Mouse (Mus musculus) CH12.LX (cell line): ENCODE results near the gene Hist2h4. TPM values are rescaled to one million over a fixed set of nuclear protein-coding genes. Genes with fewer than 3 reads are reported as not detected.

ENCODE experiments used
- DNase-seq: peaks from one replicate; pipeline ENCODE4 v3.0.0-alpha.2; 2013; ENCODE audit errors: extremely low read depth
- H3K27ac ChIP-seq: 2 replicates; pipeline ENCODE4 v1.5.1; 2012; ENCODE audit warnings: low read depth, mild to moderate bottlenecking, control low read depth, moderate library complexity; ENCODE audit not compliant: insufficient read depth
- H3K27me3 ChIP-seq: replicated peaks from 2 replicates; pipeline ENCODE3; 2012; ENCODE audit warnings: inconsistent platforms
- H3K36me3 ChIP-seq, 2 experiments: replicated peaks in 1 of 2; 2 replicates each; pipeline versions ENCODE3 to v1.6.1; 2012; ENCODE audit warnings: inconsistent platforms in 1 of 2, low read length in 1 of 2, mild to moderate bottlenecking in 1 of 2, mixed read lengths in 1 of 2, moderate library complexity in 1 of 2; ENCODE audit not compliant: control insufficient read depth in 1 of 2, insufficient read depth in 1 of 2
- H3K4me1 ChIP-seq, 2 experiments: 2 replicates each; pipeline ENCODE4 v1.6.1; 2012; ENCODE audit warnings: inconsistent platforms in 1 of 2, moderate library complexity in 1 of 2; ENCODE audit not compliant: insufficient read depth in 2 of 2, control insufficient read depth in 1 of 2
- H3K4me2 ChIP-seq: 2 replicates; pipeline ENCODE4 v1.6.1; 2012; ENCODE audit warnings: low read depth, mild to moderate bottlenecking, control low read depth; ENCODE audit not compliant: poor library complexity, insufficient read depth, severe bottlenecking
- H3K4me3 ChIP-seq, 3 experiments: fragments of 150-350 bp in 1 of 3; sonication (generic) in 1 of 3; replicated peaks in 1 of 3; 2 replicates each; pipeline versions ENCODE3 to v1.5.1; 2011 to 2012; ENCODE audit warnings: low read depth in 2 of 3, low read length in 2 of 3, mild to moderate bottlenecking in 2 of 3, moderate library complexity in 2 of 3, control low read depth in 1 of 3, improper control_type of control experiment in 1 of 3, inconsistent platforms in 1 of 3, mixed read lengths in 1 of 3; ENCODE audit not compliant: poor library complexity in 1 of 3
- H3K79me2 ChIP-seq: replicated peaks from 2 replicates; pipeline ENCODE4 v1.6.1; 2012; ENCODE audit warnings: mild to moderate bottlenecking, moderate library complexity; ENCODE audit not compliant: control insufficient read depth, poor library complexity, insufficient read depth, severe bottlenecking; ENCODE audit errors: extremely low read depth
- H3K9ac ChIP-seq: 2 replicates; pipeline ENCODE4 v1.6.1; 2012; ENCODE audit warnings: low read depth, mild to moderate bottlenecking, control low read depth, moderate library complexity; ENCODE audit not compliant: insufficient read depth
- H3K9me3 ChIP-seq: replicated peaks from 2 replicates; pipeline ENCODE3; 2012; ENCODE audit warnings: low read length, inconsistent platforms, mixed read lengths
- BHLHE40 ChIP-seq: IDR thresholded peaks from 2 replicates; pipeline ENCODE4 v1.6.1; 2011; ENCODE audit warnings: mild to moderate bottlenecking, low read depth, low read length, improper control_type of control experiment
- CHD1 ChIP-seq: IDR thresholded peaks from 2 replicates; pipeline ENCODE4 v1.6.1; 2012; ENCODE audit warnings: low read depth, low read length, improper control_type of control experiment, inconsistent platforms
- CHD2 ChIP-seq: IDR thresholded peaks from 2 replicates; pipeline ENCODE4 v1.6.1; 2011; ENCODE audit warnings: low read length, improper control_type of control experiment
- CTCF ChIP-seq, 2 experiments: IDR thresholded peaks in 1 of 2; conservative IDR thresholded peaks in 1 of 2; 2 replicates each; pipeline ENCODE4 v1.5.1; 2011 to 2012; ENCODE audit warnings: low read depth in 2 of 2, low read length in 2 of 2, improper control_type of control experiment in 1 of 2, inconsistent platforms in 1 of 2, mild to moderate bottlenecking in 1 of 2, moderate library complexity in 1 of 2
- E2F4 ChIP-seq: IDR thresholded peaks from 2 replicates; pipeline ENCODE4 v1.6.1; 2011; ENCODE audit warnings: low read depth, low read length, improper control_type of control experiment; ENCODE audit not compliant: insufficient replicate concordance
- ELF1 ChIP-seq: IDR thresholded peaks from 2 replicates; pipeline ENCODE4 v1.6.1; 2014; ENCODE audit warnings: low read depth, mild to moderate bottlenecking, inconsistent platforms, low read length, improper control_type of control experiment
- EP300 ChIP-seq: IDR thresholded peaks from 2 replicates; pipeline ENCODE4 v1.6.1; 2011; ENCODE audit warnings: low read length, improper control_type of control experiment
- ETS1 ChIP-seq: conservative IDR thresholded peaks from 2 replicates; pipeline ENCODE4 v1.6.1; 2012; ENCODE audit warnings: low read depth, mild to moderate bottlenecking, inconsistent platforms, low read length, improper control_type of control experiment, moderate library complexity
- GABPA ChIP-seq: IDR thresholded peaks from 2 replicates; pipeline ENCODE4 v1.6.1; 2012; ENCODE audit warnings: low read depth, low read length, improper control_type of control experiment, inconsistent platforms; ENCODE audit not compliant: insufficient replicate concordance
- HCFC1 ChIP-seq: IDR thresholded peaks from 2 replicates; pipeline ENCODE4 v1.6.1; 2012; ENCODE audit warnings: low read depth, mild to moderate bottlenecking, inconsistent platforms, low read length, improper control_type of control experiment
- IRF4 ChIP-seq: IDR thresholded peaks from 2 replicates; pipeline ENCODE4 v1.6.1; 2014; ENCODE audit warnings: low read depth, mild to moderate bottlenecking, inconsistent platforms, low read length, improper control_type of control experiment
- JUN ChIP-seq: IDR thresholded peaks from 2 replicates; pipeline ENCODE4 v1.6.1; 2011; ENCODE audit warnings: low read depth, mild to moderate bottlenecking, low read length, improper control_type of control experiment, moderate library complexity; ENCODE audit not compliant: insufficient read depth
- JUND ChIP-seq: conservative IDR thresholded peaks from 2 replicates; pipeline ENCODE4 v1.6.1; 2011; ENCODE audit warnings: low read depth, low read length, improper control_type of control experiment
- KAT2A ChIP-seq: IDR thresholded peaks from 2 replicates; pipeline ENCODE4 v1.6.1; 2012; ENCODE audit warnings: low read length, improper control_type of control experiment, inconsistent platforms; ENCODE audit not compliant: insufficient replicate concordance
- MAFK ChIP-seq: IDR thresholded peaks from 2 replicates; pipeline ENCODE4 v1.6.1; 2011; ENCODE audit warnings: low read length, improper control_type of control experiment; ENCODE audit not compliant: insufficient replicate concordance
- MAX ChIP-seq: IDR thresholded peaks from 2 replicates; pipeline ENCODE4 v1.6.1; 2011; ENCODE audit warnings: low read length, improper control_type of control experiment
- MAZ ChIP-seq: IDR thresholded peaks from 2 replicates; pipeline ENCODE4 v1.6.1; 2012; ENCODE audit warnings: low read depth, mild to moderate bottlenecking, inconsistent platforms, low read length, improper control_type of control experiment, moderate library complexity
- MEF2A ChIP-seq: IDR thresholded peaks from 2 replicates; pipeline ENCODE4 v1.6.1; 2014; ENCODE audit warnings: low read depth, mild to moderate bottlenecking, inconsistent platforms, low read length, improper control_type of control experiment, borderline replicate concordance
- MXI1 ChIP-seq: IDR thresholded peaks from 2 replicates; pipeline ENCODE4 v1.6.1; 2011; ENCODE audit warnings: mild to moderate bottlenecking, low read depth, low read length, improper control_type of control experiment
- MYC ChIP-seq: IDR thresholded peaks from 2 replicates; pipeline ENCODE4 v1.6.1; 2011; ENCODE audit warnings: low read depth, mild to moderate bottlenecking, improper control_type of control experiment, low read length
- NELFE ChIP-seq: IDR thresholded peaks from 2 replicates; pipeline ENCODE4 v1.6.1; 2011; ENCODE audit warnings: low read depth, low read length, improper control_type of control experiment
- NRF1 ChIP-seq: IDR thresholded peaks from 2 replicates; pipeline ENCODE4 v1.6.1; 2014; ENCODE audit warnings: low read depth, mild to moderate bottlenecking, inconsistent platforms, low read length, improper control_type of control experiment, moderate library complexity
- PAX5 ChIP-seq: IDR thresholded peaks from 2 replicates; pipeline ENCODE4 v1.6.1; 2012; ENCODE audit warnings: low read length, inconsistent platforms, mixed read lengths
- POLR2A ChIP-seq: IDR thresholded peaks from 2 replicates; pipeline ENCODE4 v1.6.1; 2011; ENCODE audit warnings: low read depth, mild to moderate bottlenecking, improper control_type of control experiment, low read length
- POLR2AphosphoS2 ChIP-seq: IDR thresholded peaks from 2 replicates; pipeline ENCODE4 v1.6.1; 2011; ENCODE audit warnings: low read depth, low read length, improper control_type of control experiment
- RAD21 ChIP-seq: IDR thresholded peaks from 2 replicates; pipeline ENCODE4 v1.6.1; 2011; ENCODE audit warnings: low read depth, mild to moderate bottlenecking, low read length, improper control_type of control experiment, moderate library complexity
- RCOR1 ChIP-seq: conservative IDR thresholded peaks from 2 replicates; pipeline ENCODE4 v1.6.1; 2012; ENCODE audit warnings: low read depth, mild to moderate bottlenecking, inconsistent platforms, low read length, improper control_type of control experiment
- SIN3A ChIP-seq: IDR thresholded peaks from 2 replicates; pipeline ENCODE4 v1.6.1; 2012; ENCODE audit warnings: low read length, improper control_type of control experiment, inconsistent platforms
- SMC3 ChIP-seq: IDR thresholded peaks from 2 replicates; pipeline ENCODE4 v1.6.1; 2011; ENCODE audit warnings: low read depth, low read length, improper control_type of control experiment
- TBP ChIP-seq: conservative IDR thresholded peaks from 2 replicates; pipeline ENCODE4 v1.6.1; 2011; ENCODE audit warnings: low read depth, low read length, improper control_type of control experiment
- TCF12 ChIP-seq: IDR thresholded peaks from 2 replicates; pipeline ENCODE4 v1.6.1; 2014; ENCODE audit warnings: low read depth, mild to moderate bottlenecking, inconsistent platforms, low read length, improper control_type of control experiment
- UBTF ChIP-seq: IDR thresholded peaks from 2 replicates; pipeline ENCODE4 v1.6.1; 2012; ENCODE audit warnings: low read depth, mild to moderate bottlenecking, inconsistent platforms, low read length, improper control_type of control experiment, moderate library complexity
- USF1 ChIP-seq: IDR thresholded peaks from 2 replicates; pipeline ENCODE4 v1.6.1; 2014; ENCODE audit warnings: low read depth, mild to moderate bottlenecking, inconsistent platforms, low read length, improper control_type of control experiment
- USF2 ChIP-seq: conservative IDR thresholded peaks from 2 replicates; pipeline ENCODE4 v1.6.1; 2011; ENCODE audit warnings: low read depth, low read length, improper control_type of control experiment
- ZC3H11A ChIP-seq: IDR thresholded peaks from 2 replicates; pipeline ENCODE4 v1.6.1; 2012; ENCODE audit warnings: low read depth, mild to moderate bottlenecking, inconsistent platforms, low read length, improper control_type of control experiment
- ZKSCAN1 ChIP-seq: IDR thresholded peaks from 2 replicates; pipeline ENCODE4 v1.6.1; 2012; ENCODE audit warnings: low read depth, inconsistent platforms, low read length, improper control_type of control experiment, borderline replicate concordance
- ZMIZ1 ChIP-seq: IDR thresholded peaks from 2 replicates; pipeline ENCODE4 v1.6.1; 2012; ENCODE audit warnings: low read depth, mild to moderate bottlenecking, inconsistent platforms, low read length, improper control_type of control experiment
- ZNF384 ChIP-seq: IDR thresholded peaks from 2 replicates; pipeline ENCODE4 v1.6.1; 2012; ENCODE audit warnings: low read depth, low read length, improper control_type of control experiment, inconsistent platforms
- dilution Hi-C: fragments of 300-500 bp; cut with MboI; formaldehyde crosslinking; loops from 2 replicates; pipeline ENCODE4 v1.14.3; 2020; ENCODE audit warnings: low sequenced_read_pairs; ENCODE audit not compliant: extremely low pct_unique_long_range_greater_than_20kb, extremely low pct_ligation_motif_present
- in situ Hi-C: fragments of 300-500 bp; cut with MboI; formaldehyde crosslinking; loops from 3 replicates; pipeline ENCODE4 v1.14.3; 2019; ENCODE audit warnings: low sequenced_read_pairs, low pct_ligation_motif_present, low pct_unique_long_range_greater_than_20kb, mixed read lengths
- polyA plus RNA-seq: library from polyadenylated mRNA; unstranded; fragments of >175 nt; gene quantifications from 2 replicates; pipeline ENCODE4 v1.2.1, GENCODE M21; 2012; ENCODE audit warnings: low read depth; ENCODE audit not compliant: insufficient read length
- total RNA-seq, 2 experiments: library from RNA; depleted of rRNA; stranded (reverse); fragments of 300-350 nt in 1 of 2; fragments of >200 nt in 1 of 2; gene quantifications; 2 replicates each; pipeline ENCODE4 v1.2.3; 2012 to 2014

Gene Hist2h4
- total and polyA plus RNA-seq, 3 experiments: 0.91 to 116 (median 2.5) TPM

- Histone ChIP-seq H3K4me1 (peaks cover 0 to 37% of the 10 kb centered on the region in 2 experiments; a peak in 2 of 4 replicates), H3K4me2 (peak overlapping the region; percentile 81), H3K4me3 (peak overlapping the region; percentile 62 to 67 (median 63))
- 0 out of 2 replicates have a peak, but pooled peaks have one; percentile 23 for TF ChIP-seq MXI1
- TF ChIP-seq USF2: no peak
- no peak for TF ChIP-seq KAT2A
- no peak for TF ChIP-seq USF1
- TF ChIP-seq JUND: no peak
- TF ChIP-seq POLR2A: no peak
- peak; percentile 83 for TF ChIP-seq MYC
- no peak for TF ChIP-seq ETS1
- no peak for TF ChIP-seq RCOR1
- no peak for TF ChIP-seq BHLHE40
- TF ChIP-seq EP300: no peak
- peak in 1 of 2 experiments; percentile 64; a peak in 2 of 4 replicates for TF ChIP-seq CTCF (conservative IDR thresholded peaks at IDR 0.05 in 1 of 2, IDR thresholded peaks at IDR 0.05 in 1 of 2; ENCODE audit: low read depth in 2 of 2, low read length in 2 of 2)
- no peak for TF ChIP-seq CHD2
- no peak for TF ChIP-seq JUN
- no peak for TF ChIP-seq E2F4
- peak; percentile 44; the same call in 1 of the 2 replicates for TF ChIP-seq SIN3A
- no peak; the same call in 1 of the 2 replicates for TF ChIP-seq RAD21
- no peak for TF ChIP-seq PAX5
- no peak for TF ChIP-seq ZNF384
- TF ChIP-seq ZMIZ1: no peak
- no peak for TF ChIP-seq TBP
- no peak for TF ChIP-seq GABPA
- peak; percentile 18 for TF ChIP-seq SMC3
- no peak for TF ChIP-seq POLR2AphosphoS2
- TF ChIP-seq MAZ: no peak
- no peak for TF ChIP-seq ZKSCAN1
- TF ChIP-seq MAX: no peak
- TF ChIP-seq NRF1: no peak
- TF ChIP-seq NELFE: no peak
- no peak for TF ChIP-seq UBTF
- TF ChIP-seq IRF4: no peak
- TF ChIP-seq MEF2A: no peak
- TF ChIP-seq TCF12: no peak
- TF ChIP-seq MAFK: no peak
- no peak for TF ChIP-seq ZC3H11A
- no peak for TF ChIP-seq CHD1
- TF ChIP-seq HCFC1: 0 out of 2 replicates have a peak, but pooled peaks have one; percentile 13
- no peak; the same call in 1 of the 2 replicates for TF ChIP-seq ELF1
- TF ChIP-seq, all 38 proteins: peak for 6
- Histone ChIP-seq H3K9ac (peak overlapping the region; percentile 85), H3K27ac (peak overlapping the region; percentile 98), H3K79me2 (0 out of 2 replicates have a peak, but pooled peaks cover 10% of the 10 kb centered on the region), H3K27me3 (no peaks in the 10 kb centered on the region), H3K36me3 (no peaks in the 10 kb centered on the region), H3K9me3 (no peaks in the 10 kb centered on the region)
- DNase-seq: peak; percentile 43
- in situ Hi-C loops: no loop called here
- dilution Hi-C loops: no loop called here
Observed at GRCm38 (mm10) chr3:96261623-96262022, 1.5 kb downstream of the Hist2h4 start.
